Mouse (Mus musculus): ENCODE measurements around the gene Zbtb20.

Zbtb20 gene

DNA sequence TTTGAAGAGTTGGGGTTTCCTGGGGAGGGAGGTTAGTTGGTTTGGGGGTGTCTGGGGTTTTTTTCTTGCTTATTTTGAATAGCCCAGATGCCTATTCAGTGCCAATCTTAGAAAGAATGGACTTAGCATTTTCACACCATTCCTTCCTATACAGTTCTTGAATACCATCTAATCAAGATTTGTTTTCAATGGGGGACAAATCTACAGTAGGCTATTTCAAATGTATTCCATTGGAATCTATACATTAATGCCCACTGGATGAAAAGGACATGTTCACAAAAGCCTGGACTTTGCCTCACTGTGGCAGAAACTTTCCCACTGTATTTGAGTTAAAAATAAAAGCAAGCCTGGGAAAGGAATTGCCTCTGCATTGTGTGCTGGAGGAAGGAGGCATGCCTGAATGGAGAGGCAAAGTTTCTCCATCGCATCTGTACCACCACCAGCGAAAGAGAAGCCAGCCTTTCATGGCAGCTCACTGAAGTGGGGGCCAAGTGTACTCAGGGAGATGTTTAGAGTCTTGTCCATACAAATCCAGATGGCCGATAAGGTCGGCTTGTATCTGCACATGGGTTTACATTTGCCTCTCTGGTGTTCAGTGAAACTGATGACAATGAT lies 728.8 kb downstream of the Zbtb20 start:
- no peak for DNase-seq (ENCODE audit: low spot score)

DNA sequence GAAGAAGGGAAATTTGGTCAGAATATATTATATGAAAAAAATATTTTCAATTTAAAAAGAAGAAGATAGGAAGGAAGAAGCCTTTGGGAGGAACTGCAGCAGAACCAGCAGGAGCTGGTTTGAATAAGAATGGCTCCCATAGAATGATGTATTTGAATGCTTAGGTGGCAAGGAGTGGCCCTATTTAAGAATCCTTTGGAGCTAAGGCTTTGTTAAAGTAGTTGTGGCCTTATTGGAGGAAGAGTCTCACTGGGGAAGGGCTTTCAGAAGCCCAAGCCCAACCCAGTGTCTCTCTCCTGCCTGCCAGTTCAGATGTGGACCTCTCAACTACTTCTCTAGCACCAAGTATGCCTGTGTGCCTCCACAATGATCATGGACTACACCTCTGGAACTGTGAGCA lies 731.4 kb downstream of the Zbtb20 start:
- DNase-seq (ENCODE audit: low spot score): no peak

DNA sequence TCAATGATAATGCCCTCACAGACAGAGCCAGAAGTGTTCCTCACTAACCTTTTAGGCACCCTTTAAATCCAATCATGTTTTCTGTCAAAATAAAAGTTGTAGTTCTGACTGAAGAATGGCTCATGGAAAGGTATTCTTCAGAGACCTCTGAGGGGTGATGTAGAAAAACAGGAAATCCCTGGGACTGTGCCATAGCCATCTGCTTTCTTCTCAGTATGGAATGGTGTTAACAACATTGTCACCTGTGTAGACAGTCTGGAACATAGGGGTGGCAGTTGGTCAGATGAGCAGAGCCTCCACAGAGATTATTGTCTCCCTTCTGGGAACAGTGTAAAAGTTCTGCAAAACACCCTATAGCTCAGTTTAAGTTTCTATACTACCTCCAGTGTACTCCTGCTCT lies 732.4 kb downstream of the Zbtb20 start:
- no peak for DNase-seq (ENCODE audit: low spot score)

DNA sequence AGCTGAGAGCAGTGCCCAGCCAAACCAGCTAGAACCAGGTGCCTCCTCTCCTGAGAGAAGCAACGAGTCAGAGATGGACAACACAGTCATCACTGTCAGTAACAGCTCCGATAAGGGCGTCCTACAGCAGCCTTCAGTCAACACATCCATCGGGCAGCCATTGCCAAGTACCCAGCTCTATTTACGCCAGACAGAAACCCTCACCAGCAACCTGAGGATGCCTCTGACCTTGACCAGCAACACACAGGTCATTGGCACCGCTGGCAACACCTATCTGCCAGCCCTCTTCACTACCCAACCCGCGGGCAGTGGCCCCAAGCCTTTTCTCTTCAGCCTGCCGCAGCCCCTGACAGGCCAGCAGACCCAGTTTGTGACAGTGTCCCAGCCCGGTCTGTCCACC lies 734.7 kb downstream of the Zbtb20 start:
- no peak for DNase-seq (ENCODE audit: low spot score)

DNA sequence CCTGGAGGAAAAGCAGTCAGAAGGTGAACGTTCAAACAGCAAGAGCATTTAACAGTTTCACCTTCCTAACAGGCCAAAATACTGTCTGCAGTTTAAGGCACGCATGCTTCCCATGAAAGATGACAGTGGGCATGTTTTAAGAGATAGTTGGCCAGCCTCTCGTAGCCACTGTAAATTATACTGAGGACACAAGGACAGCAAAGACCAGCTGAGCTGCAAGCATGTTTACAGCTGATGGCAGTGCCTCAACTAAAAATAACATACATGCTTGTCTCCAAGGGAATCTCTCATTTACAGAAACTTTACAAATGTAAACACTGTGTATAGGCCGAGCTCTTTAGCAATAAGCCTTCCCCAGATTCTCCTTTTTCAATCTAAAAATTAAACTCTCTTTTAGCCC lies 740.7 kb downstream of the Zbtb20 start:
- DNase-seq (ENCODE audit: low spot score): no peak

DNA sequence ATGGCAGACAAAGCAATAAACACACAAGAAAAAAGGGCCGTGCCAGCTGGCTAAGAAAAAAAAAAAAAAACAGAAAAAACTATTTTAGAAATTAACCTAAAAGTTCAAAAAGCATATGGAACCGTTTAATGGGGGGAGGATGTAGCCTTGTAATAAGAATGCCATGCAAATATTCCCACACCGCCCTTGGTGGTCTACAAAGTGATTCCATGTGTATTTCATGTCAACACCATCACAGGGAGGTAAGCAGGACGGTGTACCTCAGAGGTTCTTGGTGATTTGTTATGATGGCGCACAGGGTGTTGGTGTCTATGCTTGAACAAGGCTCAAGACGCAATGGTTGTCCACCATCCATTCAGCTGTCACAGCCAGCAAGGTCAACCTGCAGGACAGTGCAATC lies 741.7 kb downstream of the Zbtb20 start:
- no peak for DNase-seq (ENCODE audit: low spot score)

DNA sequence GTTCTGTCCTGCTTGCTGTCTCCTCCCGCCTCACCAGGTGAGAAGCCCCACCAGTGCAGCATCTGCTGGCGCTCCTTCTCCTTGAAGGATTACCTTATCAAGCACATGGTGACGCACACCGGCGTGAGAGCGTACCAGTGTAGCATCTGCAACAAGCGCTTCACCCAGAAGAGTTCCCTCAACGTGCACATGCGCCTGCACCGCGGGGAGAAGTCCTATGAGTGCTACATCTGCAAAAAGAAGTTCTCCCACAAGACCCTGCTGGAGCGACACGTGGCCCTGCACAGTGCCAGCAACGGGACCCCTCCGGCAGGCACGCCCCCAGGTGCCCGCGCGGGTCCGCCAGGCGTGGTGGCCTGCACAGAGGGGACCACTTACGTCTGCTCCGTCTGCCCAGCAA lies 742.6 kb downstream of the Zbtb20 start:
- no peak for DNase-seq (ENCODE audit: low spot score)

DNA sequence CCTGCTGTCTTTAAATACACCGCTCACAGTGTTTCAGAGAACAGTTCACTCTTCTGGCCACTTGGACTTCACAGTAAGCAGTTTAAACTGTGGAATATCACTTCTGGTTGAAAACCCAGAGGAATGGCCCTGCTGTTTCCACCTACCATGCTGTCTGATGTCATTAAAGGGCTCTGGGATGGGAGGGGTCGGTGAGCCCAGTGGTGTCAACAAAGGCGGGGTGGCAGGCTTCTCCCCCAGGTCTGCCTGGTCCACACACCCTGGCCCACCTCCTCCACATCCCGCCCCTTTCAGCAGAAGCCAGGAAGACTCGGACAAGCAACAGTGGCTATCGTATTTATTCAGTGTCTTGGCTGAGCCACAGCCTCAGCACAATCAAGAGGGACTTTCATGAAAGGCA lies 743.6 kb downstream of the Zbtb20 start:
- DNase-seq (ENCODE audit: low spot score): no peak

DNA sequence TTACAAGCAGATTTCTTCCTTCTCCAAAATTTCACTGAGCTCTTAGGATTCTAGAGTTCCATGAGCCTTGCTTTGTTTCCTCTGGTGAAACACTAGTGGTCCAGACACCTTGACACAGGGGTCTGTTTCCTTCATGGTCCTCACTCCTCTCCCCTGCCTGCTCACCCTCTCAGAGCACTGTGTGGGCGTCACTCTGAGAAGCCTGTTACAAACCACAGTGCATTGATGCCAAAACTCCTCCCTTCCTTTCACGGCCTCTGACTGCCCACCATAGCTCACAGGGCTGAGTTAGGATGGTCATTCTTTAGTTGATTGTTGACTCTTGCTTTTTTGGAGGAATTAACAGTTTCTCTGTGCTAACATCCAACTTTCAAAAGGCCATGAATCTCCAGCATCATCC lies 744.7 kb downstream of the Zbtb20 start:
- no peak for DNase-seq (ENCODE audit: low spot score)

DNA sequence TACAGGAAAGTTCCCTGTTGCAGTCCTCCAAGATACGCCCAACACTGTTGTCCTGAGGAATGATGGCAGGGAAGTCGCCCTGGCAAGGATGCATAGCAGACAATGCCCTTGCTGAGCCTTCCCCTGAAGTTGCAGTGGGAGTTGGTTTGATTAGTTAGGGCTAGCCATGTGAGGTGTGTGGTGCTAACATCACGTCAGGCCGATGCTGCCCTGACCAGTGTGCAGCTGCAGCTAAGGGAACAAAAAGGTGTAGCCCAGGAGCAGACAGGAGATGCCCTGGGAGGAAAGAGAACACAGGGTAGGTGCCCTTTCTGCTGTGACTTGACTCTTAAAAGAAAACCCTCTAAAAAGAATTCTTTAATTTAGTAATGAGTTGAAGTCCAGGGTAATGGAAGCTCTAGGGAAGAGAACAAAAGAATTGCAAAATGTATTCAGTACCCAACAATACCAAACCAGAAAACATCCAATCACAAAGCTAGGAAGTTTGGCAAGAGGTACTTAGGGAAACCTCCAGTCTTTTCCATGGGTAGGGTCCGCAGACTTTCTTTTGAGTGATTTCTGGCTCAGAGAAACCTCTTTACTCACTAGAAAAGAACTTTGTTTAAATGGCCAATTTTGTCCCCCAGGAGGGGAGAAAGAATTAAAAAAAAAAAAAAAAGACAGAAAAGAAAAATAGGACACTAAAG lies 747.8 kb downstream of the Zbtb20 start:
- DNase-seq (ENCODE audit: low spot score): peak; percentile 15

DNA sequence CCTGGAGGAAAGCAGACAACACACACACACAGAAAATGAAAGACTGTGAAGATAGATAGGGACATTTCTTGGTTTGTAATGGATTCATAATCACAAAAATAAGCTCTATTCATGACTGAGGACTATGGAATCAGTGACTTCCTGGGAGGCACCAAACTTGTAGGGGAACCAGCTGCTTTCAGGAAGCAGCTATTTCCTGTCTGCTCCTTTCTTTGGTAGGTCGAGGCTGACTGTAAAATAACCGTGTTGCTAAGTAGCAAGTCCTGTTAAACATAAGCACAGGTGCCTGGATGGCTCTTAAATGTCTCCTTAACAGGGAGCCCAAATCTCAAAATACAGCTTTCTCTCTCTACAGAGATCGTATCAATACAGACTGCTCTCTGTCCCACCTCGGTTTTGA lies 749.2 kb downstream of the Zbtb20 start:
- DNase-seq (ENCODE audit: low spot score): no peak

DNA sequence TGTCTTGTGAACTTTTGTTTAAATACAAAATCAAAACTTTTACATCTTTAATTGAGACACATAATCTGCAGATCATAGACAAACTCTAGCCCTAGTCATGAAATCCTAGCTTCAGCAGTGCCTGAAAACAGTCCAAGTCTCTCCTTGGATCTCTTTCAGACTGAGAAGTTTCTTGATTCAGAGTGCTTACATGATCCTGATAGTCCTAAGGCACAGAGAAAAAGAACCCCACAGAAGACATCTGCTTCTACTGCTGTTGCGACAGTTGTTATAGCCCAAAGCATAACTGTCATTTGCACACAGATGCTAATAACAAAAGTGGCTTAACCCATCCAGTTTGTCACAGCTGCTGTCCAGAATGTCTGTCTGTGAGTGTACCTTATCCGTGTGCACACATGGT lies 749.6 kb downstream of the Zbtb20 start:
- DNase-seq (ENCODE audit: low spot score): peak; percentile 66

DNA sequence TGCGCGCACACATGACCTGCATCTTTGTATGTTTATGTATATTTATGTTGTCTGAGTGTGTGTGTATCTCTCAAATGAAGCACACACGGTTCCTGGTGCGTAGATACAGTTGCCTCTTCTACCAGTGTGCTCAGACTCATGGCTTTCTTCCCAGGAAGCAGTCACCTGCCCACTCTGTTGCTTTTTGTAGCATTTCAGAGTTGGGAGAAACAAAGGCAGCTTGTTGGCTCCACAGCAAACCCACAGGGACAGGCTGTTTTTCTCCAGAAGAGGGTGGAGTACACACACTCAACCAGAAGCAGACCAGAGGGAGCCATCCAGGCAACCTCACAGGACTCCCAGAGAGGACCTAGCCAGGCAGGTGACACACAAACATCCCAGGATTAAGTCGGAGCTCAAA lies 750.3 kb downstream of the Zbtb20 start:
- DNase-seq (ENCODE audit: low spot score): no peak

DNA sequence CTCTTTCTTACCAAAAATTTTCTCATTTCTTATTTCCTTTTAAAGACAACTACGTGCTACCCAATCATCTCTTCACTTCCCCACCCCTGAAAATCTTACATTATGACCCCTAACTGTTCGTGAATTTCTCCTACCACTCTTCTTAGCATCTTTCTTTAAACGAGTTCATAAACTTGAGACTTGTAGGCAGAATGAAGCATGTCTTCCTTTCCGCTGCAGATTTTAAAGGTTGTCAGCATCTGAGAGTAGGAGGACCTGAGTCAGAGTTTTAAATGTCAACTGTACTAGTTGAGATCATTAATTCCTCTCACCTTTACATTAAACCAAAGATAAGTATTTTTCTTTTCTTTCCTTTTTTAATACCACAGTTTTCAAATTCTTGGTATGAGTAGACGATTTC lies 753.0 kb downstream of the Zbtb20 start:
- DNase-seq (ENCODE audit: low spot score): no peak

DNA sequence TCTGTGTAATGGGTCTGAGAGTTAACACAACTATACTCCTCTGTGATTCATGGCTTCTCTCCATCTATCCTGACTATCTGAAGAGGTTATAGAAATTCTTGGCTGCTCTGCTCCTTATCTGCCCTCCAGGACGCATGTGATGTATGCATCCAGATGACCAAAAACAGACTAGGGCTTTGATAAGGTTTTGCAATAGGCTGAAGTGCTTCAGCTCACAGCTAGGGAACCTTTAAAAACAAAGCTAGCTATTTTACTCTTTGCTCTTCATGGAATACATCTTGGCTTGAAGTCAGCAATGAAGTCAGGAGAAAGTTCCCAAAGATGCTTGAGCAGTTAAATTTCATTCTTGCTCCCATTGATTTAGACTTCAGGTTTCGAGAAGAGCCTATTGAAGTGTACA lies 756.1 kb downstream of the Zbtb20 start:
- no peak for DNase-seq (ENCODE audit: low spot score)

DNA sequence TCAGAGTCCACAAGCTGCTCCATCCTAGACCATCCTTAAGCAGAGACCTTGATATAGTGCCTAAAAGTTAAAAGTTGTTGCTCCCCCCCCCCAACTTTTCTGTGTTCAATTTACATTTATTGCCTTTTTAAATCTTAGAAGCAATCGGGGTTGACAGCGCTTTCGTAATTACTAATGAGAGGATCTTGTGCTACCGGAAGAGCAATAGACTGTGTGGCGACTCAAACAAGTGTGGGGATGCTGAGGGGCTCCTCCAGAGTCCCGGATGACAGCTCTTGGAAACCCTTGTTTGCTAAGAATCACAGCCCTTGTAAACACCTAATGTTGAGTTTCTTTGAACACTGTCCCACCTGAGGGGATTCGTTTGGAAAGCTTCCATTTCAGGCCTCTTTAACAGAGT lies 758.4 kb downstream of the Zbtb20 start:
- DNase-seq (ENCODE audit: low spot score): no peak

DNA sequence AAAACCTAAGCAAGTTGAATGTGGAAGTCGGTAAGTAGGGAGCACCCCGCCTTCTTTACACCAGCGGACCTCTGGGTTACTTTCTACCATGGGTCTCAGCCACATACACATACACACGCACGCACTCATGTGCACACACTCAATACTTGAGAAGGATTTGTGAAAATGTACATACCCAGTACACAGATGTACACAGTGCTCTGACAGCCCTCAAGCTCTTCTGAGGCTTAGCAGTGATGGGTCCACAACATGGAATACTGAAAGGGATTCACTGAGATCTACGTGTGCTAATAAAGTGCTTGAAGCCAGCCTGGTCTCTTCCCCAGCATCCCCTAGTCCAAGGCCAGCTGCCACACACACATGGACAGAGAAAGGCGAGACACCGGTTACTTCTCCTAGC lies 761.6 kb downstream of the Zbtb20 start:
- no peak for DNase-seq (ENCODE audit: low spot score)

DNA sequence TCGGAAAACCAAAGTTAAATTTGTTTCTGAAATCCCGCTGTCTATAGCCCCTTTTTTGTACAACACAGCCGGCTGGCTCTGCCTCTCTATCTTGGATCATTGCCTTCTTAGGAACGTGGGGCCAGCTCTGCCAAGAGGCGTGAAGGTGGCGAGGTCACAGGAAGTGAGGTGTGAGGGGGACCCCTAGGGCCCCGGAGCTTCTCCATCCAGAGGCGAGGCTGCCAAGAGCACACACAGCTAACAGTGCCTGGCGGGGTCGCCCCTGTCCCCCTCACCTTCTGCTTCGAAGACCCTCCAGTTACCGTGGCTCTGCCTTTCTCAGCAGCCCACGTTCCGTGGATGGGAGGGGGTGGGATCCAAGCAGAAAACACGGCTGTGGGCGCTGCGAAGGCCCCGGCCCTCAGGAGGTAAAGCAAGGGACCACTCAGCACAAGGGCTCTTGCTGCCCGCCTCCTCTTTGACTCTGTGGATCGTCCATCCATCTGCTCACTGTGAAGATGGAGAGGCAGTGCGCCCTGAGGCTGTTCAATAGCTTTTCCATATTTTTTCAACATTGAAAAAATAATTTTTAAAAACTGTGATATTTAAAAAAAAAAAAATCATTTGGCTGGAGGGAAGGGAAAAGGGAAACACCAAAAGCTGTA lies 762.8 kb downstream of the Zbtb20 start:
- DNase-seq (ENCODE audit: low spot score): no peak

DNA sequence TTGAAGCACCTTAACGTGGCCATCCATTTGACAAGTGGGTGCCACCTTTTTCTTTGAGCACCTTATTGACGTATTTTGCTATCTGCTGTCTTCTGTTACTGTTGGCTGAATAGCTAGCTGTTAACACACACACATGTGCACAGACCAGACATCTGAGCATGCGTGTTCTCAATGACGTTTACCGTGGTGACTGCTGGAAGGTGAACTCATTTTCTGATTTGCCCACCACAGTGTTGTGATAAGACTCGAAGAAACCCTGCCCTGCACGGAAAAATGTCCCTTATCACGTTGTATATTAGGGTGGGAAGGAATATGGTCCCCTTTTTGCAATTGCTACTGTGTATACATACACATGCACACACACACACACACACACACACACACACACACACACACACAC lies 765.5 kb downstream of the Zbtb20 start:
- no peak for DNase-seq (ENCODE audit: low spot score)

DNA sequence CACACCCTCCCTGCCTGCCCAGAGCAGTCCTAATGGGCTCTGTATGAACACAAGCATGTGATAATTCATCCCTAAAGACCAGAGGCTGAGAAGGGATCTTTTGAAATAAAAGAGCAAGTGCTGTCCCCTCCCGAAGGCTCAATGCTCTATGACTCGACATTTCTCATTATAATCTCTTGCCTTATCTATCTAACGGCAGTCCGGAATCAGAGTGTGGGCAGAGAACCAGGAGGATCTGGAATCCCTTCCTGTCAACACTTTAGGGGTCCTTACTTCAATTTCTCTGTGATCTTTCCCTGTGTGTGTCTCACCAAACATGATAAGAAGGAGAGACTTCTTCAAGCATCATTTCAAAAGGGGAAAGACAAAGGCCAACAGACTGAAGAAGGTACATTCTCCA lies 770.2 kb downstream of the Zbtb20 start:
- DNase-seq (ENCODE audit: low spot score): no peak

DNA sequence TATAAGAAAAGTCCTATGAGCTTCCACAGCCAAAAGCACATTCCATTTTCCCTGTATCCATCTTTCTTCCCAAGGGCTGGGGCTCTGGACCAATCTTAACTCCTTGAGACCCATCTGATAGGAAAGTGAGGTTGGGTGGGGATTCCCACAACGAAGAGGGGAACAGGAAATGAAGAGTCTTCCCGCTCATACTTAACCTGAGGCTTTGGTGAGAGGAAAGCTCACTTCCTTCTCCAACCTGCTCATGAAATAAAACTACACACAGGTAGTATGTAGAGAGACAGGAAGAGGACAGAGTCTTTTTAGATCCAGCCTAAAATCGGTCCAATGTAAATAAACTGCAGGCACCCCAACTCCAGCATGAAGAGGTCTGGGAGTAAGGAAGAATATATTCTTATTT lies 771.3 kb downstream of the Zbtb20 start:
- no peak for DNase-seq (ENCODE audit: low spot score)

DNA sequence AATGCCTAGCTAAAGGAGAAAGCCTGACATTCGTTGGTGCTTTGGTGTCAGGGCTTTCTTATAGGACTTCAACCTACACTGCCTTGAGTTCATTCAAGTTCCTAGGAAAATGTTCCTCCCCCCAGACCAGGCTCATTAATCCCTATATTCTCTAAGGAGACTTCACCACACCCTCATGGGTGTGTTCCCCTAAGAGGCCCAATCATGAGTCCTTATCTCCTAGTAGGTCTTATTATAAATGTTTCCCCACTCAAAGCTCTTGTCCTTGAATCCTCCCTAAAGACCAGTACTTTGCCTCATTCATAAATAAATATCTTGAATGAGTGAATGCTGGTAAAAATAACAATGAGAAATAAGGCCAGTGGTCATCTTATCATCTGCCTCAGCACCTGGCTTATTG lies 772.0 kb downstream of the Zbtb20 start:
- no peak for DNase-seq (ENCODE audit: low spot score)

DNA sequence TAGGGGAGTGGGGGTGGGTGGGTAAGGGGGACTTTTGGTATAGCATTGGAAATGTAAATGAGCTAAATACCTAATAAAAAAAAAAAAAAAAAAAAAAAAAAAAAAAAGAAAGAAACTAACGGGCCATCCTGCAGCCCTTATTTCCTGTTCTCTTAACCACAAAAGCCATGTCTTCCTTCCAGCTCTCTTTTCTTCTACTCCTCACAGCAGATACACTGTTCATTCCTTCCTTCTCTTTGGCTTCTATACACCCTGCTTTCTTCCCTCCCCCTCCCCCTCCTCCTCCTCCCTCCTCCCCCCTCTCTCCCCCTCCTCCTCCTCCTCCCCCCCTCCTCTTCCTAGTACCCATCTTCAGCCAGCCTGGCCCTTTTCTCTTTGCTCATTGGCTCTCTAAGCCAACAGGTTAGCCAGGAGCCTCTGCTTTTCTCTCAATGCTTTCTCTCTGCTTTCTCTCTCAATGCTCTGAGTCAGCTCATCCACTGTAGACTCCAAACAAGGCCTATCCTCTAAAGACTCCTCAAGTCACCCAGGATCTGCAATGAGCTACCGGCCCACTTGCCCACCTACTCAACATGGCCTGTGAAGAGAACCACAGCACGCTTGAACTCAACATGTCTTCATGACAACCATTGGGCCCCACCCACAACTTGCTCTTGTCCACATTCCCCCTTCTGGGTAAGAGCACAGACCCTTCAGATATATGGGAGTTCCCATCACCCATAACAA lies 774.8 kb downstream of the Zbtb20 start:
- DNase-seq (ENCODE audit: low spot score): no peak
